Mouse (Mus musculus): Measurements from ENCODE around the gene Pcdh7. TPM values are rescaled to one million over a fixed set of nuclear protein-coding genes. Genes with fewer than 3 reads are reported as not detected.
A peak's percentile ranks its signal among the peaks of the same experiment; 100 is the strongest.
"Not testable (repeated sequence)": the region's sequence is repeated elsewhere in the genome, so short reads cannot be mapped to it uniquely, and the experiment has no call there.

Pcdh7 gene
- total RNA-seq (2021): 100 to 1,000 TPM; 140 to 158 TPM

DNA sequence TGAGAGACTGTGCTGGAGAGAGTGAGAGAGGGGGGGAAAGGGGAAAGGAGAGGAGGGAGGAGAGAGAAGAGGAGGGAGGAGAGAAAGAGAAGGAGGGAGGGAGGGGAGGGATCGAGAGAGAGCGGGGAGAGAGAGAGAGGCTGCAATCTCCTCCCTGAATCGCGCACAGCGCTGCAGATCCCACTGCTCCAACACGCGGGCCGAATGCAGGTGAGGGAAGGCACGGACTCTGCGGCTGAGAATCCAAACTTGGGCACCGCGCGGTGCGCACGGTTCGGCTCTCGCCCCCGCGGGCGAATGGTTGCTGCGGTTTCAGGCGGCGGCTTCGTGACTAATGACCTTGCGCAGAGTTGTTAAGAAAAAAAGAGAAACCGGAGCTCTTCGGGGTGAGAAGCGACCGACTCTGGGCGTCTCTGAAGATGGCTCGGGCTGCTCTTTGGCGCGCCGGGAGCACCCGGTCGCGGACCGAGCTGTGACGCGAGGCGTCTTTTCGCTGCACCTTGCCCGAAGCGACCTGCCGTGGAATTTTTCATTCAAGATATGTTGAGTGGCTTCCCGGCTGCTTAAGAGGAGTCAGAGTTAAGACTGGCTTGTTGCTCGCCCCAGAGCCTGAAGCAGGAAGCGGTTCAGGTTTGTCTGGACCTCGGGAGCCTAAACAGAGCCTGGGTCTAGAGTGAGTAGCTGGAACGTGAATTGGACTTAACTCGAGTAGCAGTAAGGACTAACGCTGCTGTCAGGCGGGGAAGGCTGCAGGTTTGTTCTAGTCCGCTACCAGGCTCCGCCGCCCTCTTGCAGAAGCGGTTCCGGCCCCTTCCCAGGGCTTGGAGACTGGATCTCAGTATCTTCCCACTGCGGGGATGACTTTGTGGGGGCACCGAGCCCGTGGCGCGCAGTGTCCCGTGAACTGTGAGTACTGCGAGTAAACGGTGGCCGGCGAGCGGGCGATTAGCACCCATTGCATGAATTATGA lies at the start of gene Pcdh7:
TSS of gene Pcdh7 (plus strand) at position 62 of the 970 bp plus-strand sequence.
- peak; percentile 72 to 83 for DNase-seq (ENCODE audit: low spot score in 2 of 2)
- intact Hi-C loops (cut with DNase I): loop anchor here (1.0 to 10.0 kb wide), 9 partner anchors 104 to 1019 kb away; no protein-coding TSS in a partner anchor

DNA sequence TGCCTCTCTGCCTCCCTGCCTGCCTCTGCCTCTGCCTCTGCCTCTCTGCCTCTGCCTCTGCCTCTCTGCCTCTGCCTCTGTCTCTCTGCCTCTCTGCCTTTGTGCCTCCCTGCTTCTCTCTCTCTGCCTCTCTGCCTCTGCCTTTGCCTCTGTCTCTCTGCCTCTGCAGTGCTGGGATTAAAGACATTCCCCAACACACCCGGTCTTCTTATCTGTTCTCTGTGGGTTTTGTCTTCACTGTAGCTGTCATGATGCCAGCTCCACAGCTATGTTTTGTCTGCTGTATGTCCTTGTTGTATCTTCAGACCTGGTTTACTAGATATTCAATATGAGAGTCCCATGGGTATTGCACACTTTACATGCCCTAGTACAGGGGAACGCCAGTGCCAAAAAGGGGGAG lies 40.8 kb upstream of the Pcdh7 start:
- DNase-seq (ENCODE audit: low spot score in 2 of 2); intact Hi-C loops (cut with DNase I): not testable (repeated sequence)

DNA sequence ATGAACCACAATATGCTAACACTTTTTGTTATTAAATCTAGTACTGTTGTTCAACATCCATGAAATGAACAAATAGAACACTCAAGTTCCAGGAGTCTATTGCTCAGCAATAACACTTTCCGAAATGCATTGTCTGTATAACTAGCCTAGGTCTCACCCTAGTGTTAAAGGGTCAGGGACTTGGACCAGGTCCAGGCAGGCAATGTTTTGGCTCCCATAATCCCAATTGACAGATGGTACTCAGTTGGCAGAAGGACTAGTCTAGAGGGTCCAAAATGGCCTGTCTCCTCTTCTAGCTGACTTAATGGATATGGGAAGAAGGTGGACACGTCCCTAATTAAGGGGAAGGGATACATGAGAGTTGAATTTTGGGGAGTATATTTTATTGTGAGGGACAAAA lies 9.4 kb upstream of the Pcdh7 start:
- no peak for DNase-seq (ENCODE audit: low spot score in 2 of 2)
- intact Hi-C loops (cut with DNase I): no loop called here

DNA sequence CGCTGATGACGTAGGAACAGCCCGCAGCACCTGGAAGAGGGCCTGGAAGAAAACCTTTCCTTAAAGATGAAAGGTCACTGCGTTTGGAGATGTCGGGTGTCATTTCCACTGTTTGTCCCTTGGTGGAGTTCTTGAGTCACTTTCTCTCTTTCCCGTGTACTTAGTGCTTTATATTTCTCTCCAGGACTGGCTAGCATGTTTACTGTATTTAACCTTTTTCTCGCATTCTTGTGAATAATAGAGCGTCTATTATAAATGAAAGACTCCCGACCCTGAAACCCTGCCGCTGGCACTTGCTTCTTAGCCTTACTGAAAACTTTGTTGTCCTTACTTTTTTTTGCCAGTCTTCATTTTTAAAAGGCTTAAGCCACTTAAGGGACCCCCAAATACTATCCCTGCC lies 3.8 kb upstream of the Pcdh7 start:
- intact Hi-C loops (cut with DNase I): loop anchor here (5.0 to 10.0 kb wide), 2 partner anchors 311 to 1097 kb away; no protein-coding TSS in a partner anchor
- DNase-seq (ENCODE audit: low spot score in 2 of 2): peak; percentile 37 to 64

DNA sequence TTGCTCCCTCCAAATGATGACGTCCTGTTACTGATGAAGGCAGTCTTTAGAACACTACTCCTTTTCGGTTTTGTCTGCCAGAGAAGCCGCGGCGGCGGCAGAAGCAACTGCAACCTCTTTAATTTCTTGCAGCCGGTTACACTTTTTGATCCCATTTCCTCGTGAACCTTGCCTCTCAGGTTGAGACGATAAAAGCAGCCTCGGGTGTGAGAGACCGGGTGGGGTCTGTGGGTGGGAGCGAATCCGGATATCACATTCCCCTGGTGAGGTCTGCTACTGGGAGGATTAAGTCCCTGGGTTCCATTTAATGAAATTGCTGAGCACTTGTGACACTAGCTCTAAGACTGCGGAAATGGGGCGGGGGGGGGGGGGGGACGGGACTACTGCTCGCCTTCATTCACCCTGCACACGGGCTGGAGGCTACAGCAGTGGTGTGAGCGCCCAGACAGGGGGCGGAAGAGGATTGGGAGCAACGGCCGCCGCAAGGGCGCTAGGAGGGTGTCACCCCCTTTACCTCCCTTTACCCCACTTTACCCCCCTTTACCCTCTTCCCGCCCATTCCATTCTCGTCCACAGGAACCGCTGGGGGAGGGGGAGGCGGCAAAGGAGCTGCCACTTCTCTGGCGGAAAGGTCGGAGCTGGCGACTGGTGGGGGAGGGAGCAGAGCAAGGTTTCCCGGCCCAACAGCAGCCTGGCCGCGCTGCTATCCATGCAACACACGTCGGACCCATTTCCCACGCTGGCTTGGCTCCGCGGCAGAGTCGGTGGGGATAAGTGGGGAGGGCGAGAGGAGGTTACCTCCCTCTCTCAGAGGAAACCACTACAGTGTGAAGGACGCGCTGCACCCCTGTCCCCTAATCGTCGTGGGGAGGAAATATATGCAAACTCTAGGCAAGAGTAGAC lies 2.9 kb upstream of the Pcdh7 start:
- intact Hi-C loops (cut with DNase I): loop anchor here (5.0 to 10.0 kb wide), 9 partner anchors 107 to 1098 kb away; no protein-coding TSS in a partner anchor
- peak; percentile 63 to 72 for DNase-seq (ENCODE audit: low spot score in 2 of 2)

DNA sequence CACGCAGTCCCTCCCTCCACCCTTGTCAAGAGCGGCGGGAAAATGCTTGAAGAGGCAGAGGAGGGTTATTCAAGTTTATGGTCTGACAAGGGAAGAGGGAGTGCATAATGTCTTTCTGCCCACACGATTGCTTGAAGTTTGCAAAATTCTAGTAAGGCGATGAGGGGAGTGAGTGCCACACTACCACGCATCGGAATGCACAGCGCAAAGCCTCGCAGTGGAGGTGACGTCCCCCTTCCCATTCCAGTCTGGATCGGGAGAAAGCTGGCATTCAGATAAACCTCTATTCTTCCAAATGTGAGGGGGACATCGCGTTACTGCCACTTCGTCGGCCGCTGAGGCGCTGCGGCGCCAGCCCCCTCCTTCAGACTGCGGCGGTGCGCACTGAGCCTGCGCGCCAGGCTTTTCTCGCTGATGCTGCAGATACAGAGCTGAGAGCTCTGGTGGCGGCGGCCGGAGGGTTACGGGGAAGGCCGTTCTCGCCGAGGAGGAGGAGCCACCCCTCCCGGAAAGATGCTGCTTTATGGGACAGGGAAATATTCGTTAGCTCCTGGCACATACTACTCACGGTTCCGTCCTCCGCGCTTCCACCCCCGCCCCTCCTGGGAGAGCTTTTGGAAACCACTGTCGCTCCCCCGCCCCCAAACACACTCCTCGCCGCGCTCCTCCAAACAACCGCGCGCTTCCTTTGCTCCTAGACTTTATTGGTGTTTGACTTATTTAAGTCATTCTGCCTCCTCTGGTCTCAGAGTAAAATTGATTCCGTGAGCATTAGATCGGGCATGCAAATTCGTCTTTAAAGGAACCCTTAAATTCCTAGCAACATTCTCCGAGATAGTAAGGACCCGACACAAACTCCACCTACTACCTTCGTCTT lies 2.0 kb upstream of the Pcdh7 start:
- DNase-seq (ENCODE audit: low spot score in 2 of 2): peak; percentile 88 to 93
- intact Hi-C loops (cut with DNase I): loop anchor here (5.0 to 10.0 kb wide), 8 partner anchors 107 to 1022 kb away; no protein-coding TSS in a partner anchor

DNA sequence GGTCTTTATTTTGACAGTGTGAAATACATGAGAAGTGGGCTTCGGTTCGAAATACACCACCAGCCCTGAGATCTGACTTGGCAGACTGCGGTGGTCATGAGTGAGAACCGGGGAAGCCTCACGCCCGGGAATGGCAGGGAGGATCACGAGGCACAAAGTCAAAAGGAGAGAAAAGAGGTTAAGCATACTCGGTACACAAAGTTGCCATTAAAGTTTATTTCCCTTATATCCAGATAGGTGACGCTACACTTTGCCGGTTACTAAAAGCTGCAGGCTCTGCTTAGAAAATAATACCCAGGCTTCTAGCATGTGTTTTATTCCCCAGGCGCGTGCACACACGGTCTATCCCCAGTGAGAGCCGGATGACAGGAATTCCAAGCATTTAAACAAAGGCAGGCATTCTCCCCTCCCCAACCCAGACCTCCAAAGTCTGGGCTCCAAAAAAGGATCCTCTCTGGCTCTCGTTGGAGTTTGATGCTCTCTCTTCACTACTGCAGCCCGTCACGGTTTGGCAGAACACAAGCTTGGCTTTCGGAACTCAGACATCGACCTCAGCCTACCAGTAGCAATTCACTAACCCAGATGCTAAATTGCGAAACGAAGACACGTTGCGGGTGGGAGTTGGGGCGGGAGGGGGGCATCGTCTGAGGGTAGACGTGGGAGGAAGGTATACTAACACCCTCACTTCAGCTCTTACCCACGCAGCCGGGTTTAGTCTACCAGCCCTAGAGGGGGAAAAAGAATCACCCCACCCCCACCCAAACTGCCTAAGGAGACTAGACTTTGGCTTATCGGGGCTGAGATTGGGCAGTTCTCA lies 1.1 kb upstream of the Pcdh7 start:
- intact Hi-C loops (cut with DNase I): loop anchor here (5.0 to 10.0 kb wide), 8 partner anchors 106 to 1021 kb away; no protein-coding TSS in a partner anchor
- DNase-seq (ENCODE audit: low spot score in 2 of 2): peak; percentile 64 to 72

DNA sequence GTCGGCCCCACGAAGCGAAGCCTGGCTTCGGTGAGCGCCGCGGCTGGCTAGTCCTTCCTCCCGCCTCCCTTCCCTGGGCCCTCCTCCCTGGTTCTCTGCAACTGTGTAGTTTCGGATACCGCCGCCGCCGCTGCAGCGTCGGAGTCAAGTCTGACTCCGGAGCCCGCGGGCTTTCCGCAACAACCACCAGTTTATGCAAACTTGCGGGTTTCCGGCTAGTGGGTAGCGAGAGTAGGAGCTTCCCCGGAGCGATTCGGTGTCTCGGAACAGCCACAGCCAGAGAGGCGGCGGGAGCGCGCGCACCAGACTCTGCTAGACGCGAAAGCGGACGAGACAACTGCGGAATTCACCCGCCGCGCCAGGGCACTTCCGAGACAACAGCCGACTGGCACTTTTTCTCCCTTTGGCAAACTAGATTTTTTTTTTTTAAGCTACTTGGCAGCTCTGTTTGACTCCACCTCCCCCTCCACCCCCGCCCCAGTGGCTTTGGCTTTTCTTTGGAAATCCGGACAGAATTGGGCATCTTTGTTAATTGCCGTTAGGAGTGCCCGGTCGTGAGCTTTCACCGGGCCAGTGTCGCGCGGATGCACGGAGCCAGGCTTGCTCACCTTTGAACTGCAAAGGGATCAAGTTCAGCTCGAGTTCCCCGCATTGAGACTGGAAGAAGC lies 395 bp upstream of the Pcdh7 start:
- intact Hi-C loops (cut with DNase I): loop anchor here (5.0 to 10.0 kb wide), 8 partner anchors 105 to 1020 kb away; no protein-coding TSS in a partner anchor
- peak; percentile 68 to 72 for DNase-seq (ENCODE audit: low spot score in 2 of 2)

DNA sequence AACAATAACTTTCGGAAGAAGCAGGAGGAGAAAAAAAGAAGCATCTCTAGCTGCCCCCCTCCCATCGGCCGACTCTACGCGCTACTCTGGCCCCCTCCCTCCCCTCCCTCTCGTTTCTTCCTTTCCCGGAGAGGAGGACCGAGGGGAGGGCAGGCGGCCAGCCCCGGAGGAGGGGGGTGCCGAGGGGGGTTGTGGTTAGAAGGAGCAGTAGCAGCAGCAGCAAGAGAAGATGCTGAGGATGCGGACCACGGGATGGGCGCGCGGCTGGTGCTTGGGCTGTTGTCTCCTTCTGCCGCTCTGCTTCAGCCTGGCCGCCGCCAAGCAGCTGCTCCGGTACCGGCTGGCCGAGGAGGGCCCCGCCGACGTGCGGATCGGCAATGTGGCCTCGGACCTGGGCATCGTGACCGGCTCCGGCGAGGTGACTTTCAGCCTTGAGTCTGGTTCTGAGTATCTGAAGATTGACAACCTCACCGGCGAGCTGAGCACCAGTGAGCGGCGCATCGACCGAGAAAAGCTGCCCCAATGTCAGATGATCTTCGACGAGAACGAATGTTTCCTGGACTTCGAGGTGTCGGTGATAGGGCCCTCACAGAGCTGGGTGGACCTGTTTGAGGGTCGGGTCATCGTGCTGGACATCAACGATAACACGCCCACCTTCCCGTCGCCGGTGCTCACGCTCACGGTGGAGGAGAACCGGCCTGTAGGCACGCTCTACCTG lies 1.3 kb downstream of the Pcdh7 start:
- intact Hi-C loops (cut with DNase I): loop anchor here (1.0 to 10.0 kb wide), 9 partner anchors 103 to 1018 kb away; no protein-coding TSS in a partner anchor
- DNase-seq (ENCODE audit: low spot score in 2 of 2): peak; percentile 72 to 78

DNA sequence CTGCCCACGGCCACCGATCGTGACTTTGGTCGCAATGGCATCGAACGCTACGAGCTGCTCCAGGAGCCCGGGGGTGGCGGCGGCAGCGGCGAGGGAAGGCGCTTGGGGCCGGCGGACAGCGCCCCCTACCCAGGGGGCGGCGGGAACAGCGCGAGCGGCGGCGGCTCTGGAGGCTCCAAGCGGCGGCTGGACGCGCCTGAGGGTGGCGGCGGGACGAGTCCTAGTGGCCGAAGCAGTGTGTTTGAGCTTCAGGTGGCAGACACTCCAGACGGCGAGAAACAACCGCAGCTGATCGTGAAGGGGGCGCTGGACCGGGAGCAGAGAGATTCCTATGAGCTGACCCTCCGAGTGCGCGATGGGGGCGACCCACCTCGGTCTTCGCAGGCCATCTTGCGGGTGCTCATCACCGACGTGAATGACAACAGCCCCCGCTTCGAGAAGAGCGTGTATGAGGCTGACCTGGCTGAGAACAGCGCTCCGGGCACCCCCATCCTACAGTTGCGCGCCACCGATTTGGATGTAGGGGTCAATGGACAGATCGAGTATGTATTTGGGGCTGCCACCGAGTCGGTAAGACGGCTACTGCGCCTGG lies 1.9 kb downstream of the Pcdh7 start:
- intact Hi-C loops (cut with DNase I): loop anchor here (5.0 to 10.0 kb wide), 8 partner anchors 103 to 1018 kb away; no protein-coding TSS in a partner anchor
- peak in 1 of 2 experiments; percentile 74 for DNase-seq (ENCODE audit: low spot score in 2 of 2)

DNA sequence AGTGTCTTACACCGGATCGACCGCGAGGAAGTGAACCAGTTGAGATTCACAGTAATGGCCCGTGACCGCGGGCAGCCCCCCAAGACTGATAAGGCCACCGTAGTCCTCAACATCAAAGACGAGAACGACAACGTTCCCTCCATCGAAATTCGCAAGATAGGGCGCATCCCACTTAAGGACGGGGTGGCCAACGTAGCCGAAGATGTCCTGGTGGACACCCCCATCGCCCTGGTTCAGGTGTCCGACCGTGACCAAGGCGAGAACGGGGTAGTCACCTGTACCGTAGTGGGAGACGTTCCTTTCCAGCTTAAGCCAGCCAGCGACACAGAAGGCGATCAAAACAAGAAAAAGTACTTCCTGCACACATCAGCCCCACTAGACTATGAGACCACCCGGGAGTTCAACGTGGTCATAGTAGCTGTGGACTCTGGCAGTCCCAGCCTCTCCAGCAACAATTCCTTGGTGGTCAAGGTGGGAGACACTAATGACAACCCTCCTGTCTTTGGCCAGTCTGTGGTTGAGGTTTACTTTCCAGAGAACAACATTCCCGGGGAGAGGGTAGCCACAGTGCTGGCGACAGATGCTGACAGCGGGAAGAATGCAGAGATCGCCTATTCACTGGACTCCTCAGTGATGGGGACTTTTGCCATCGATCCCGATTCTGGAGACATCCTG lies 2.6 kb downstream of the Pcdh7 start:
- intact Hi-C loops (cut with DNase I): no loop called here
- peak in 1 of 2 experiments; percentile 18 for DNase-seq (ENCODE audit: low spot score in 2 of 2)

DNA sequence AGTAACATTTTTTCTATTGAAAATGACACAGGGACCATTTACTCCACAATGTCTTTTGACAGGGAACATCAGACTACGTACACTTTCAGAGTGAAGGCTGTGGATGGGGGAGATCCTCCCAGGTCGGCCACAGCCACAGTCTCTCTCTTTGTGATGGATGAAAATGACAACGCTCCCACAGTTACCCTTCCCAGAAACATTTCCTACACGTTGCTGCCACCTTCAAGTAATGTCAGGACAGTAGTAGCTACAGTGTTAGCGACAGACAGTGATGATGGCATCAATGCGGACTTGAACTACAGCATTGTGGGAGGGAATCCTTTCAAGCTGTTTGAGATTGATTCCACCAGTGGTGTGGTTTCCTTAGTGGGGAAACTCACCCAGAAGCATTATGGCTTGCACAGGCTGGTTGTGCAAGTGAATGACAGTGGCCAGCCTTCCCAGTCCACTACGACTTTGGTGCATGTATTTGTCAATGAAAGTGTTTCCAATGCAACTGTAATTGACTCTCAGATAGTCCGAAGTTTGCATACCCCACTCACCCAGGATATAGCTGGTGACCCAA lies 3.5 kb downstream of the Pcdh7 start:
- intact Hi-C loops (cut with DNase I): no loop called here
- peak; percentile 24 to 40 for DNase-seq (ENCODE audit: low spot score in 2 of 2)

DNA sequence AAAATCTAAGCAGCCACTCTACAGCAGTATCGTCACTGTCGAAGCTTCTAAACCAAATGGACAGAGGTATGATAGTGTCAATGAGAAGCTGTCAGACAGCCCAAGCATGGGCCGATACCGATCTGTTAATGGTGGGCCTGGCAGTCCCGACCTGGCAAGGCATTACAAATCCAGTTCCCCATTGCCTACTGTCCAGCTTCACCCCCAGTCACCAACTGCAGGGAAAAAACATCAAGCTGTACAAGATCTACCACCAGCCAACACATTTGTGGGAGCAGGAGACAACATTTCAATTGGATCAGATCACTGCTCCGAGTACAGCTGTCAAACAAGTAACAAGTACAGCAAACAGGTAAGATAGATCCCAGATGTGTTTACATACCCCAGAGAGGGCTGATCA lies 4.2 kb downstream of the Pcdh7 start:
- intact Hi-C loops (cut with DNase I): no loop called here
- DNase-seq (ENCODE audit: low spot score in 2 of 2): peak in 1 of 2 experiments; percentile 32

DNA sequence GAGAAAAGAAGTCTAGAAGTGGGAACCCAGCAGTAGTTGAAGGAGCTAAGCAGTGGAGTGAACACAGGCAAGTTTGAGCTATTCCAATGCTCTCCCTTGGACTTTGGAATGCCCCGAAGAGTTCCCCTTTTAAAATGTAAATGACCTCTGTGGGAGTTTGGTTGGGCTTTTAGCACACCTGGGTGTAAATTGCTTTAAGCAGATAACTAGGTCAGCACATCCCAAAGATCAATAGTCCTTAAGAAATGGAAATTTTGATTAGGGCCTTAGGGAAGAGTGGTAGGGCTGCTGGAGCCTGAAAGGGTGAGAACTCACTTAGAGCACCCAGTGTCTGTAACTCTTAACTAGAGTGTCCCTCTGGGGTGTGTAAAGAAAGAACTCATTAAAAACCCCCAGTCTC lies 15.7 kb downstream of the Pcdh7 start:
- intact Hi-C loops (cut with DNase I): no loop called here
- no peak for DNase-seq (ENCODE audit: low spot score in 2 of 2)

DNA sequence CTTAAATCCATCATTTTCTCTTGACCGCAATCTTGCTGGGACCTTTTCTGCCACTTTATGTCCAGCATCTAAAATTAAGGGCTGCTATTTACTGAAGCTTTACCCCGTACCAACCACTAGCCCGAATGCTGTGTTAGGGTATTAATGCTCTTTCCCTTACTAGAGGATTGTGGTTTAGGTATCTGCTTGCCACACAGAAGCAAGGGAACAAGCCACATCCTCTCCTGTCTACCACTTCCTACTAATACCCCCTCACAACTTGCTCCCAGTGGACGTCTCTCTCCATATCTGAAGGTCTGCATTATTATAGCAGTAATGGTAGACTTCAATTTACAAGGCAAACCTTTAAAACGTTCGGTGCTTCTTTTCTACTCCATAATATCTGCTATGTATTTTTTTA lies 18.0 kb downstream of the Pcdh7 start:
- DNase-seq (ENCODE audit: low spot score in 2 of 2): no peak
- intact Hi-C loops (cut with DNase I): no loop called here
